Mouse (Mus musculus): ENCODE measurements around the gene Mllt10. TPM values are rescaled to one million over a fixed set of nuclear protein-coding genes. Genes with fewer than 3 reads are reported as not detected.

The Mllt10 gene
- total and polyA plus RNA-seq, 2 experiments from 2014 or later, result 28.9 to 96.5 TPM

DNA sequence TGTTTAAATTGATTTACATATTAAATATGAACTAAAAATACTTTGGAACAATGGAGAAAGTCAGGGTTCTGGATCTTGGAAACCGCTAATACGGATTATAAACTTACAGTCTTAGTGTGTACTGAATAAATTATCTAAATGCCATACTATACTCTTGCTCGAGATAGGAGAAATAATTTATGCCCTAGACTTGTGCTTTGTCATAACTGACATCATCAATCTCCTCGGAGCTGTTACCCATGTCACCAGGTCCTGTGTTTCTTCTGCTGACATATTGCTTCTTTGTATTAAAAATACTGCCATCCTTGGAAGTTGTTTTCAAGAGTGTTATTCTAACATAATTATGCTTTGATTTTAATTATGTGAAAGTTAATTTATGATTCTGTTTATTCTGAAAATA lies 140.2 kb downstream of the Mllt10 start:
- no peak for ATAC-seq (ENCODE audit: low FRiP score)
- Histone ChIP-seq H3K4me2 (ENCODE audit: low read depth, low read length, poor library complexity, severe bottlenecking) (no peak overlapping the region), H3K9me3 (ENCODE audit: low read length) (no peaks in the 10 kb centered on the region), H3K27ac (ENCODE audit: low read depth, low read length) (no peak overlapping the region), H3K4me1 (ENCODE audit: insufficient read depth, low read length) (no peaks in the 10 kb centered on the region), H3K9ac (replicated peaks; ENCODE audit: low read length, poor library complexity, severe bottlenecking) (no peak overlapping the region), H3K27me3 (ENCODE audit: insufficient read depth, low read length) (no peaks in the 10 kb centered on the region), H3K4me3 (ENCODE audit: low read depth, low read length) (no peak overlapping the region), H3K36me3 (ENCODE audit: insufficient read depth, low read length) (0 out of 2 replicates have a peak, but pooled peaks cover 3% of the 10 kb centered on the region)
- TF ChIP-seq CTCF (IDR thresholded peaks at IDR 0.05), result no peak
- no peak for DNase-seq (ENCODE audit: low spot score)
- WGBS, result 91% methylated on average over 4 of the region's 4 CpGs

DNA sequence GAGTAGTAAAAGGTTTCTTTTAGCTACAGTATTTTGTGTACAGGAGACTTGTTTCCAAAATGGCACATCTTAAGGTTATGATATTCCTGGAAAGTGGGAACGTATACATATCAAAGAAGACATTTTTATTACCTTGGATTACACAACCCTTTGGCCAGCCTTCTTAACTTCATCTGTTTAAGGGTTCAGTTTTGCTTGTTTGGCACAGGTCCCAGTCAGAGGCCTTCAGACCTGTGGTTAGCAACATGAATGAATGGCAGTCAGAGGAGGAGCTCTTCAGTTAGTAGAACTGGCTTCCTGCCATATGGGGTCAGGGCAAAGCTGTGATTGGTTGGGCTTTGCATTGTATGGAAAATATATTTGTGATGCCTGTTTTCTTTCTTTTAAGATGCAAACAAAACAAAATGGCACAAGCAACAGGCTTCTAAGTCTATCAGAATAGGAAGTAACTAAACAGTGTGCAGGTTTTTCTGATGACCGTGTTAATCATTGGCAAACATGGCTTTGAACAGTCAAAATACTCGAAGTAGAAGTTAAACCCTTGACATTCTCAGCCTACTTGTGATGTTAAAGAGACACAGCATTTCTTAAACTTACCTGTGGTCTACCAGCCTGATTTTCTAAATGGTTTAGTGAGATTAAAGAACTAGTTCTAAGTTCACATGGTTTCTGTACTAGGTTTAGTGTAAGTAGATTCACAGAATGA lies 140.8 kb downstream of the Mllt10 start:
- Histone ChIP-seq H3K27me3 (ENCODE audit: insufficient read depth, low read length) (no peaks in the 10 kb centered on the region), H3K9me3 (ENCODE audit: low read length) (no peaks in the 10 kb centered on the region), H3K4me2 (ENCODE audit: low read depth, low read length, poor library complexity, severe bottlenecking) (no peak overlapping the region), H3K27ac (ENCODE audit: low read depth, low read length) (no peak overlapping the region), H3K4me3 (ENCODE audit: low read depth, low read length) (no peak overlapping the region), H3K4me1 (ENCODE audit: insufficient read depth, low read length) (no peaks in the 10 kb centered on the region), H3K36me3 (ENCODE audit: insufficient read depth, low read length) (0 out of 2 replicates have a peak, but pooled peaks cover 3% of the 10 kb centered on the region), H3K9ac (replicated peaks; ENCODE audit: low read length, poor library complexity, severe bottlenecking) (no peak overlapping the region)
- 68% methylated on average over 3 of the region's 3 CpGs for WGBS
- TF ChIP-seq CTCF (IDR thresholded peaks at IDR 0.05), result no peak
- ATAC-seq (ENCODE audit: low FRiP score) (no peak), DNase-seq (ENCODE audit: low spot score) (peak; percentile 47)

DNA sequence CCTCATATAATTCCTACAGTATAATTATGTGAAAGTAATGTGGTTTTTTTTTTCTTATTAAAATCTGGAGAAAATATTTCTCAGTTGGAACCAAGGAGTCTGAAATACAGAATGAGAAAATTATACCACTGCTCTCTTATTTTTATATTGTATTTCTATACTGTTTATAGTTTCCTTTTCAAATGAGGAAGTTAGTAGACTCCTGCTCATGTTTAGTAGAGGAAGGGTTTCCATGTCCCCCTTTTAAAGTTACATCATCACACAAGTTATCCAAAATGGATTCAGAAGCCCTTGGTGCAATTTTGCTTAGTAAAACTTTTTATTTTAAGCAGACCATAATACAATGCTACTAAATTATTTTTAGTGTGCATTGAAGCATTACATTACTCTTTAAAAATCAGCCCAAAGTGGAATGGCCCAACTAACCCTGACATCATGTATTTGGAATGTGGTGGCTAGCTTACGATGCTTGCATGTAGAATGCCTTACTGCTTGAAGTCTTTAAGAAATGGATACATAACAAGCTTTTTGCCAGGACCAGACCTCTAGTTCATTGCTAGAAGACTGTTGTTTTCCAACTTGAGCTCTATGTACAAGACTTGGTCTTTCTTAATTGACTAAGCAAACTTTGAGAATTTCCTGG lies 146.9 kb downstream of the Mllt10 start:
- peaks cover 10% of the 10 kb centered on the region; the same call in 1 of the 2 replicates for H3K36me3 ChIP-seq (ENCODE audit: insufficient read depth, low read length)
- H3K27me3 ChIP-seq (ENCODE audit: insufficient read depth, low read length), result no peaks in the 10 kb centered on the region
- no peak for ATAC-seq (ENCODE audit: low FRiP score)

GRCm38 (mm10) chr2:18202923-18203322 lies 147.9 kb downstream of the Mllt10 start:
- Histone ChIP-seq H3K9ac (replicated peaks; ENCODE audit: low read length, poor library complexity, severe bottlenecking) (no peak overlapping the region), H3K27ac (ENCODE audit: low read depth, low read length) (no peak overlapping the region), H3K4me3 (ENCODE audit: low read depth, low read length) (no peak overlapping the region), H3K4me1 (ENCODE audit: insufficient read depth, low read length) (no peaks in the 10 kb centered on the region), H3K36me3 (ENCODE audit: insufficient read depth, low read length) (peaks cover 9% of the 10 kb centered on the region; the same call in 1 of the 2 replicates), H3K9me3 (ENCODE audit: low read length) (no peaks in the 10 kb centered on the region), H3K27me3 (ENCODE audit: insufficient read depth, low read length) (no peaks in the 10 kb centered on the region), H3K4me2 (ENCODE audit: low read depth, low read length, poor library complexity, severe bottlenecking) (no peak overlapping the region)
- peak; percentile 46 for TF ChIP-seq CTCF (IDR thresholded peaks at IDR 0.05)
- ATAC-seq (ENCODE audit: low FRiP score) (no peak), DNase-seq (ENCODE audit: low spot score) (no peak)
- over 99% methylated on average over 4 of the region's 4 CpGs for WGBS

More for the DNA sequence above, 146.9 kb downstream of the Mllt10 start:
- no peaks in the 10 kb centered on the region for H3K9me3 ChIP-seq (ENCODE audit: low read length)
- DNase-seq (ENCODE audit: low spot score), result no peak
- H3K9ac ChIP-seq (replicated peaks; ENCODE audit: low read length, poor library complexity, severe bottlenecking), result no peak overlapping the region
- H3K4me3 ChIP-seq (ENCODE audit: low read depth, low read length), result no peak overlapping the region
- H3K27ac ChIP-seq (ENCODE audit: low read depth, low read length), result no peak overlapping the region
- H3K4me1 ChIP-seq (ENCODE audit: insufficient read depth, low read length), result no peaks in the 10 kb centered on the region
- no peak for TF ChIP-seq CTCF (IDR thresholded peaks at IDR 0.05)
- 98% methylated on average over 1 of the region's 1 CpGs for WGBS
- H3K4me2 ChIP-seq (ENCODE audit: low read depth, low read length, poor library complexity, severe bottlenecking), result no peak overlapping the region

DNA sequence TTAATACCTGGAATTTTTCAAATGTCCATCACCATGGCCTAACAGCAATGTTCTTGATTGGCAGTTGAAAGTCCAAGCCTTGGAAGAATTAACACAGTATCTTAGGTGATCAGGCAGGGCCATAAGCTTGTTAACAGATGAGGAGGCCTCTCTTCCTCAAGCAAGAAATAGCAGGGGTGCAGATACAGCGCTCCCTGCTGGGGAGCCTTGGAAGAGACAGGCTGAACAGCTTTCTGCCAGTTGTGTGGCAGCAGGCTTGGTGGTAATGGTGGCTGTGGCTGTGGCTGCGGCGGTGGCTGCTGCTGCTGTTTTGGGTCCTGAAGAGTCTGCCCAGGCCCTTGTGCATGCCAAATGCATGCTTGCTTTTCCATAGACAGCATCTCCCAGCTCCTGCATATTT lies 150.1 kb downstream of the Mllt10 start:
- Histone ChIP-seq H3K4me2 (ENCODE audit: low read depth, low read length, poor library complexity, severe bottlenecking) (no peak overlapping the region), H3K27me3 (ENCODE audit: insufficient read depth, low read length) (no peaks in the 10 kb centered on the region), H3K36me3 (ENCODE audit: insufficient read depth, low read length) (peaks cover 21% of the 10 kb centered on the region), H3K27ac (ENCODE audit: low read depth, low read length) (no peak overlapping the region), H3K9ac (replicated peaks; ENCODE audit: low read length, poor library complexity, severe bottlenecking) (no peak overlapping the region), H3K9me3 (ENCODE audit: low read length) (no peaks in the 10 kb centered on the region), H3K4me3 (ENCODE audit: low read depth, low read length) (no peak overlapping the region), H3K4me1 (ENCODE audit: insufficient read depth, low read length) (no peaks in the 10 kb centered on the region)
- 77% methylated on average over 3 of the region's 3 CpGs for WGBS
- DNase-seq (ENCODE audit: low spot score) (peak; percentile 39), ATAC-seq (ENCODE audit: low FRiP score) (no peak)
- TF ChIP-seq CTCF (IDR thresholded peaks at IDR 0.05), result peak; percentile 68

DNA sequence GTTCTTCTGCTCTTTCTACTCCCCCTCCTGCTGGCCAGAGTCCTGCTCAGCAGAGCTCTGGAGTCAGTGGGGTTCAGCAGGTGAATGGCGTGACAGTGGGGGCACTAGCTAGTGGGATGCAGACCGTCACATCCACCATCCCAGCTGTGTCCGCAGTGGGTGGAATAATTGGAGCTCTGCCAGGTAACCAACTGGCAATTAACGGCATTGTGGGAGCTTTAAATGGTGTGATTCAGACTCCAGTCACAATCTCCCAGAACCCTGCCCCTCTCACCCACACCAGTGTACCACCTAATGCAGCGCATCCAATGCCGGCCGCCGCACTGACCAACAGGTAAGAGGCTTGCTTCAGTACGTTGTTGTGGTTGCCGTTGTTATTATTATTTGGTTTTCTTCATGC lies 151.8 kb downstream of the Mllt10 start:
- Histone ChIP-seq H3K9me3 (ENCODE audit: low read length) (no peaks in the 10 kb centered on the region), H3K4me1 (ENCODE audit: insufficient read depth, low read length) (no peaks in the 10 kb centered on the region), H3K27me3 (ENCODE audit: insufficient read depth, low read length) (no peaks in the 10 kb centered on the region), H3K36me3 (ENCODE audit: insufficient read depth, low read length) (peaks cover 27% of the 10 kb centered on the region), H3K9ac (replicated peaks; ENCODE audit: low read length, poor library complexity, severe bottlenecking) (no peak overlapping the region), H3K27ac (ENCODE audit: low read depth, low read length) (no peak overlapping the region), H3K4me2 (ENCODE audit: low read depth, low read length, poor library complexity, severe bottlenecking) (no peak overlapping the region), H3K4me3 (ENCODE audit: low read depth, low read length) (no peak overlapping the region)
- TF ChIP-seq CTCF (IDR thresholded peaks at IDR 0.05), result no peak
- WGBS, result 67% methylated on average over 10 of the region's 10 CpGs
- ATAC-seq (ENCODE audit: low FRiP score) (no peak), DNase-seq (ENCODE audit: low spot score) (peak; percentile 34)
